Mouse (Mus musculus) thymus, postnatal 14 days (tissue): ENCODE data around the gene Ern1.
"Not testable (repeated sequence)": the region's sequence is repeated elsewhere in the genome, so short reads cannot be mapped to it uniquely, and the experiment has no call there.

Experiments used
- DNase-seq: peaks from one replicate; pipeline ENCODE4 v3.0.0; 2021

Ern1 gene

DNA sequence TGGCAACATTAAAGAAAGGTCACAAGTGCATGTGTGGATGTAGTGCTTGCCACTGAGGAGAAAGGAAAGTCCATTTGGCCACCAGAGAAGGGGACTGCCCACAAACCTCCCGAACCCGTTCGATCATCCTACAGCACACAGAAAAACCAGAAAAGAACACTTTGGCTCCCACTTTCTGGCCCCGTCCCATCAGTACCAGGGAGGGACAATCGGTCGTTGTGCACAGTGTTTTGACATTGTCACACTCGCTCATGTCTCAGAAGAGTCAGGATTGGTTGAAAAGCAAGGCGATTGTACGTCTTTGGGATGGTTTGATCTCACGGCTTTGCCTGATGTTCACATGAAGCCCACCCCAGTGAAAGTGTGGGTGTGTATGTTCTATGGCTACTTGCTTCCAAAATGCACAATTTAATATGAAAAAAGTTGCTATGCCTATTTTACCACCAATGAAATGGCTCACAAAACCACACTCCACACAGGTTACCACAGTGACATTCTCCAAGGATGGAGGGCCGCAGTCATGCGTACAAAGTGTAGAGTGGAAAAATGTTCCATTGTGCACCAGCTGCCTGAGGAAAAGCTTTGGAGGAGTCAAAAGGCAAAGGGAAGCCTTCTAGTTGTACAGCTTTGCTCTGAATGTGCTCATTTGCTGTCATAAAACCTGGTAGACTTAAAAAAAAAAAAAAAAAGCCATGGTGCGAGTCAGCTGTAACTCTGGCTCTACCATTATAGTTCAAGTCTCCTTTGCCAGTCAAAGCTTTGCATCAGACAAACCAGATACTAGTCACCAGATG is 15.2 kb upstream of the Ern1 start:
- no peak for DNase-seq

DNA sequence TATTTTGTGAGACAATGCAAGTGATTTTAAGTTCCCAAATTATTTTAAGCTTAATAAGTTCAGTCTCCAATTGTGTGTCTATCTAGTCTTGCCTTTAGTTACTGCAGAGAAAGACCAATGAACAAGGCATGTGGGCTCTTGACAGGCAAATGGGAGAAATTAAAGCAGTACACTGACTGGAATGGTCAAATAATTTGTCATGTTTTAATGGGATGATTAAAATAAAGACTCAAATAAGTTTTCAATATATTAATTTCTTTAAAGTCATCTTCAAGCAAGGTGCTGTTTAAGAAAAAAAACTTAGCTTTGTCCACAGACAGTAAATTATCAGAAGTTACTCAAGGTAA is 14.5 kb upstream of the Ern1 start:
- no peak for DNase-seq

DNA sequence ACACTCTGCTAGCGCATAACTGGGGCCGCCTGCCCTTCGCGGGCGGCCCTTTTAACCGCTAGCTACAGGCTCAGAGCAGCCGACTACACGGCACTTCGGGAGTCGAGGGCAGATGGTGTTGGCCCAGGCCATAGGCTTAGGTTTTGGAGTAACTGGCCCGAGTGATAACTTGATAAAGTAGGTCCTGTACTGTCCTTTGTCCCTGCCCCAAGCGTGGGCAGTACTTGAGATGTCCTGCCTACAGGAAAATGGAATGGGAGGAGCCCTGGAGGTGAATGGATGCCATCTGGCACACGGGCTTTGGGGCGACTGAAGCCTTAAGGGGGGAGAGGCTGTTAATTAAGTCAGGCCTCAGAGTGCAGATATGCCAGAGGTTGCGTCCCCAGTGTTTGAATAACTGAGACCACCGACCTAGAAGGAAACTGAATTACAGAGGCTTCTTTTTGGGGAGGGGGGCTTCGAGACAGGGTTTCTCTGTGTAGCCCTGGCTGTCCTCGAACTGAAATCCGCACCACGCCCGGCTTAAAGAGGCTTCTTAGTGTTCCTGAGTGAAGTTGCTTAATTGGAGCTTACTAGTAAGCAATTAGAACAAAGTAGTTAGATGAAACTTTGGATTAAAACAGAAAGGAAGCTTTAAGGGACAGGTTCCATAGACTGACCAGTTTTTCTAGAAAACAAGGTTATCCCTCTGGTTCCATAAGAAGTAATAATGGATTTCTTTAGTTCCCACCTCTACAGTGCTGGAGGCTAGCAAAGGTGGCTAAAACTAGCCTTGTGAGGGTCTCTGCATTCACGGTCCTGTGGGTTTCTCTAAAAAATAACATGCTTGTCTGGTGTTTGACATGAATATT is 13.9 kb upstream of the Ern1 start:
- DNase-seq, result peak; percentile 56

DNA sequence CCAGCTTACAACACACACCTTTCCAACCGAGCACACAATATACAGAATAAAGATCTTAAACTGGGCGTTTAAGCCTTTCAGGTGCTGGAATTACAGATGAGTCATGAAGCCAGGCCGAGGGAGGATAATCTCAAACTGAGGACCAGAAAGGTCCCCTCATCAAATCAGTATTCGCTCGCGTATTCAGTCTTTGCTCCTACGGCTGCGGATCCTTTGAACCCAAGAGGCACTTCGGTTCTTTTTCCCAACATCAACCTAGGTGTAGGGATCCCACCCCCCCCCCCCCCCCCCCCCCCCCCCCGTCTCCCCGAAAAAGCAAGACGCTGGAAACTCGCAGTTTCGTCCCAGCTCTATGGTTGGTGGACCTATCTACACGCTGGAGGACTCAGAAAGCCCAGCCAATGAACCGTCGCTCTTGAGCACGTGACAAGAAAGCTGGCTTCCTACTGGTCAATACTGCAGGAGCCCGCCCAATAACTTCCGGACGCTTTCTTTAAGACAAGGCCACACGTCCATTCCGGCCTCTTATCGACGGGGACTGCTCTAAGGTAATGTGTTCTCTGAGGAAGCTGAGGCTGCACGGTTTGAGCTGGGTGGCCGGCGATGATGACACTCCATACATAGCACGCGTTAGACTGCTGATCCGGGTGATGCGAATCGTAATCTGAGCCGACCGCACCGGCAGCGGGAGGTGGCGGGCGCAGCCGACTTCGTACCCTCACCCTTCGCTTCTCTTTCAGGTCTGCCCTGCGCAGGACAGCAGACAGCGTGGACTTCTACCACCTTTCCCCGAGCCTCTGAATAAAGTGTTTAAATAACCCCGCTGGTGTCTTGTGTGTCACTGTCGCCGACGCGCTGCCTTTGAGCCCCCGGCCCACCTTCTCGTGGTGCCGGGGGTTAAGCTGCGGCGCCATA is 13.0 kb upstream of the Ern1 start:
- peak; percentile 92 for DNase-seq

DNA sequence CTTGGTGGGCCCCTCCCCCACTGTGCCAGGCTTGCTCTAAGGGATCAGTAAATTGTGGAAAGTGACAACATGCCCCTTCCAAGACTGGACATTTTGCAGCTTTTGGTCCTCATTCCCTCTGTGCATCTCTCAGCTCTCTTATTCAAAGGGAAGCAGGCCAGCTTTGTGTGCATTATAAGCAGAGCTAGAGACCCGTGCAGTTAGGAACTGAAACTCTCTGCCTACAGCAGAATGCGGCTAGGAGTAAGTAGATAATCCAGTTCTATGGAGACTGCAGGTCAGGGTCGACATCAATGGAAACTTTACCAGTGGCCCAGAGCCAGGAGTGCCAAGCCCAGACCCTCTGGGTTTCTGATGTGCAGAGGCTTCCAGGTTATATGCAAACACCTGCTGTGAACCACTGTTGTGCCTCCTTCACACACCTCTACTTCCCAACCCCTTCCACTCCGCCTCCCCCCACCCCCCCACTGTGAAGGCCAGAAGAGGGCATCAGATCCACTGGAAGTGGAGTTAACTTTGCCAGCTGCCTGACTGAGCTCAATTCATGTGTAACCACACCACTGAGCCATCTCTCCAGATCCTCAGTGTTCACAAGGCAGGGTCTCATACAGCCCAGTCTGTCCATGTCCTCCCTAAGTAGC is 11.2 kb upstream of the Ern1 start:
- no peak for DNase-seq

DNA sequence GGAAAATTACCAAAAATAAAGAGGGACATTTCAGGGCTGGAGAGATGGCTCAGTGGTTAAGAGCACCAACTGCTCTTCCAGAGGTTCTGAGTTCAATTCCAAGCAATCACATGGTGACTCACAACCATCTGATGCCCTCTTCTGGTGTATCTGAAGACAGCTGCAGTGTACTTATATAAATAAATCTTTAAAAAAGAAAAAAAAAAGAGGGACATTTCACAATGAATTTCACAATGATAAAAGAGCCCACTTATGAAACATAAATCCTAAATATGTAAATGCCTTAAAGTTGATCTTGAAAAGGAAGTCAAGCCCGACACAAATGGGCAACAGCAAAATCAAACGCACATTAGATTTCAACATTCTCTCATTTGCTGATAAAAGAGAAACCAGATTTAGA is 10.3 kb upstream of the Ern1 start:
- DNase-seq, result no peak

DNA sequence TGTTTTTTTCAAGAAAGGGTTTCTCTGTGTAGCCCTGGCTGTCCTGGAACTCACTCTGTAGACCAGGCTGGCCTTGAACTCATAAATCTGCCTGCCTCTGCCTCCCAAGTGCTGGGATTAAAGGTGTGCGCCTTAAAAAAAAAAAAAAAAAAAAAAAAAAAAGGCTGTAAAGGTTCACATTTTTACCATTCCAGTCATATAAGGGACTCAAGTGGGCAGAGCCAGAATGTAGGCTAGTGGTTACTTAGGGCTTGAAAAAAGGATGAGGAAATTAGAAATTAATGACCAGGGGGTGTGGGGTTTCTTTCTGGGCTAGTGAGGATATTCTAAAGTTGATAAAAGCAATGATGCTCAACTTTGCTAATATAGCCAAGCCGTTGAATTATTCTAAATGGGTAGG is 9.4 kb upstream of the Ern1 start:
- not testable (repeated sequence) for DNase-seq

DNA sequence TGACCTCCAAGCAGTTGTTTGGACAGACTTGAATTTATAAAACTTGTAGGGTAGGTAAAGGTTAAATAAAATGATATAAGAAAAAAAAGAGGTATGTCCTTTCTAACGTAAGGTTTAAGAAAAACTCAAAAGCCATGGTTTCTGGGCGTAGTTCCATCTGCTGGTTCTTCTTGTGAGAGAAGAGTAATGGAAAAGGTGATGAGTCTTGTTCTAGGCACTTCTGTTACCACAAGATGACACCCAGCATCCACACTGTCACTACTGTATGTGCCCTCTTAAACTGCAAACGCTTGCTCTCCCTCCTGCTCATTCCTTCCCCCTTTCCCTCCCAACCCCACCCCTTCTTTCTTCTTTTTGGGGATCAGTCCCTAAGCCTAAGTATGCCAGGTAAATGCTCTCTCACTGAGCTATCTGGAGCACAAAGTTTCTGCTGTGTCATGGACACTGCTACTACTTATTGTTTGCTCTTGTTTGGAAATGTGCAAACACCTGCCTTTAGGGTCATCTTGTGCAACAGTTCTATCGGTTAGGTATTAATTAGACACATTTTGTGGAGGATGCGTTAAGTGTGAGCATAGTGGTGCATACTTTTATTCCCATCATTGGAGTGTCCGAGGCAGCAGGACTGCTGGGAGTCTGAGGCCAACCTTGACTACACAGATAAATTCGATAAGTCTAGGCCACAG is 5.5 kb upstream of the Ern1 start:
- DNase-seq, result no peak

DNA sequence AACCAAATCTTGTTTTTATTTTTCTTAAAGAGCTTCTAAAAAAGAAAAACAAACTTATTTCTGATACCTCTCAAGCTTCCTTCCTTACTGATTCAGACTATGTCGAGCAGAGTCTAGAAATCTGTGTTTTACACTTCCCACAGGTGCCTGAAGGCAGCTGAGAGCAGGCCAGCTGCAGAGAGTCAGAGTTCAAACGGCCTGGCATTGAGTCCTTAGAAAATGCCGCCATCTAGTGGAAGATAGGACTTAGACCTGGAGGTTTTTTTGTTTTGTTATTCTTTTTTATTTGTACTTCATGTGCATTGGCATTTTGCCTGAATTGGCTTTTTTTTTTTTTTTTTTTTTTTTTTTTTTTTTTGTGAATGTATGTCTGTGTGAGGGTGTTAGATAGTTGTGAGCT is 3.7 kb upstream of the Ern1 start:
- peak; percentile 76 for DNase-seq

DNA sequence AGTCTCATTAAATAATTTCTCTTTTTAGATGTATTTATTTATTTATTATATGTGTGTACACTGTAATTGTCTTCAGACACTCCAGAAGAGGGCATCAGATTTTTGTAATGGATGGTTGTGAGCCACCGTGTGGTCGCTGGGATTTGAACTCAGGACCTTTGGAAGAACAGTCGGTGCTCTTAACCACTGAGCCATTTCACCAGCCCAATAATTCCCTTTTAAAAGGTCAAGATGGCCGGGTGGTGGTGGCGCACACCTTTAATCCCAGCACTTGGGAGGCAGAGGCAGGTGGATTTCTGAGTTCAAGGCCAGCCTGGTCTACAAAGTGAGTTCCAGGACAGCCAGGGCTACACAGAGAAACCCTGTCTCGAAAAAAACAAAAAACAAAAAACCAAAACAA is 2.9 kb upstream of the Ern1 start:
- DNase-seq, result not testable (repeated sequence)

DNA sequence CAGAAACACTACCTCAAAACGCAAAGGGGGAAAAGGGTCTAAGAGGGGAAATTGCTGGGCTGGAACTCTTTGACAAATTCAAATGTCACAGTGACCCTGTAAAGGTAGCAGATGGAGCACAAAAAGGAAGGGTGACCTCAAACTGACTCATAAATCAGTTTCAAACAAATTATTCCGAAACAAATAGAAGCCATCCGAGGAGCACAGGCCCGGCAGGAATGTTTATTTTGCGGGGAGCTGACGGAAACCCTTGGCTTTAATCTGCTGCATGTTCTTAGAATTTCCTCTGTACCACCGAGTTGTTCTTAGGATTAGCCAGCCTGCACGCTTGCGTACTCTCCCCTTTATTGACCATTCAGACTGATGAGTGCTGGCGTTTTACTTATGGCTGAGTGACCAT is 2.4 kb upstream of the Ern1 start:
- no peak for DNase-seq

DNA sequence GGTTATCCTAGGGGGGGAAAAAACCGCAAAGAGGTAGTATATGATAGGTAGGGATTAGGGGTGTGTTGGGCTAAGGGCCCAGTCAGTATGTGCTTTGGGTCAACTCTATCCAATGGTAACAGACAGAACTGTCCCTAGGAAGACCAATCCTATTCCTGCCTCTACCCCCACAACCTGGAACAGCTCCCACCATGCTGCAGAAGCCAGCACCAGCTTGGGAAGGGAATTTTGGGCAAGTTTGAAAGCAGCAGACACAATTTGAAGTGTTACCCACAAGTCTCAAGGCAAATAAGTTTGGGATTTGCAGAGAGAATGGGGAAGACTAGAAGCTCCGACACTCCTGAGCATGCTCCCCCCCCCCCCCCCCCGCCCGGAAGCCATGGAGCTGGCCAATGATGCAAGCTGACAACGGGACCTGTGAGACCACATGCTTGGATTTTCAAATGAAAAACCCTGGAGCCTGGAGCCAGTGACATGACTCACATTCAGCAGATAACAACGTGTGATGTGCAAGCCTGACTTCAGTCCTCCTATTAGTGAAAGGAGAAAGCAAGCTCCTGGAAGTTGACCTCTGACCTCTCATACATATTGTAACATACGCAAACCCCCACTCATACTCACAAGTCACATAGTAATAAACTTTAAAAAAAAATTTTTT is 1.5 kb upstream of the Ern1 start:
- no peak for DNase-seq

DNA sequence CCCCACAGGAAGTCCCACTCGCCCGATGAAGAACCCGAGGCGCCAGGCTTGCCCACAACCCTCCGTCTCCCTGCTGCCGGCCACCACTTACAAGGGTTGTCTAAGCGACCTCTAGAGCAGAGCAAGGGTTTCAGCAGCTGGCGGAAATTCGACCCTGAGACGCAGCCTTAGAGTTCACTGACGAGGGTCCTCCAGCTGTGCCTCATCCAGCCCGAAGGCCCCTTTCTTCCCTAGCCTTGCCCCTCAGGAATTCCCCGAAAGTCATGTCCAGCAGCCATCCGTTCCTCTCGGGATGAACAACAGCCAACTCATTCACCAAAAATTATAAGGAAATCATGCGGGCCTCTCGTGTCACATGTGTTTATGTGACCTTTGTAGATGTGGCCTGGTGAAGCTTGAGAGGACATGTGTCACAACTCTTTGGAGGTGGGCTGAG is 492 bp upstream of the Ern1 start:
- DNase-seq, result no peak

DNA sequence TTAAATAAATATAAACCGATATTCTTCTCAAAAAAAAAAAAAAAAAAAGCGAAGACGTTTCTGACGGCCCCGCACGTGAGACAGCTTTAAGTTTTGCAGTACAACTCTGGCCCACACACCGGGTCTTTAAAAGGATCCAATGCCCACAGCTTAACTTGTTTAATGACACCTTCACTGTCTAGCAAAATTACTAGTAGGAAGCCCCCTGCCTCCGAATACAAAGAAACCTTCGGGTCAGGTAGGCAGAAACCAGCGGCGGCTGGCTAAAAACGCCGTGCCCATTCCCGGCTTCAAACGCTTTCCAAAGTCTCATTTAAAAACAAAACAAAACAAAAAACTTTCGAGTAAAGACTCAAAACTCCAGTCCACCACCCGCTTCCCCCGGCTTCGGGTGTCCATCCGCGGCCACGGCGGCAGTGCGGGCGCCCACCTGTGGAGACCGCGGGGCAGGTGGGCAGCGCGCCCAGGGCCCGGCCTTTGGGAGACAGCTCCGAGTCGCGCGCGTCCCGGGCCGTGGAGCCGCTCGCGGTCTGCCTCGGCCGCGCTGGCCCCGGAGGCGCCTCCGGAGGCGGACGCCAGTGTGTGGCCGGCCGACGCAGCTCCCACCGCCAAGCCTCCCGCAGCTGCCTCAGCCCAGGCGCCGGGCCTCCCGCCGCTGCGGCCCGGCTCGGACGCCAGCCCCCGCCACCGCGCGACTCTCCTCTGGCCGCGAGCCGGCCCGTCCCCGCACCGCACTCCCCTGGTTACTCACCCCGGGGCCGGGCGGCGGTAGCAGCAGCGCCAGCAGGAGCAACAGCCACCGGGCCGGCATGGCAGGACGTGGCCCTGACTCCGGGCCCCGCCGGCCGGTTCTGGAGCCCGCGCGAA is 553 bp downstream of the Ern1 start:
- DNase-seq, result peak; percentile 30

DNA sequence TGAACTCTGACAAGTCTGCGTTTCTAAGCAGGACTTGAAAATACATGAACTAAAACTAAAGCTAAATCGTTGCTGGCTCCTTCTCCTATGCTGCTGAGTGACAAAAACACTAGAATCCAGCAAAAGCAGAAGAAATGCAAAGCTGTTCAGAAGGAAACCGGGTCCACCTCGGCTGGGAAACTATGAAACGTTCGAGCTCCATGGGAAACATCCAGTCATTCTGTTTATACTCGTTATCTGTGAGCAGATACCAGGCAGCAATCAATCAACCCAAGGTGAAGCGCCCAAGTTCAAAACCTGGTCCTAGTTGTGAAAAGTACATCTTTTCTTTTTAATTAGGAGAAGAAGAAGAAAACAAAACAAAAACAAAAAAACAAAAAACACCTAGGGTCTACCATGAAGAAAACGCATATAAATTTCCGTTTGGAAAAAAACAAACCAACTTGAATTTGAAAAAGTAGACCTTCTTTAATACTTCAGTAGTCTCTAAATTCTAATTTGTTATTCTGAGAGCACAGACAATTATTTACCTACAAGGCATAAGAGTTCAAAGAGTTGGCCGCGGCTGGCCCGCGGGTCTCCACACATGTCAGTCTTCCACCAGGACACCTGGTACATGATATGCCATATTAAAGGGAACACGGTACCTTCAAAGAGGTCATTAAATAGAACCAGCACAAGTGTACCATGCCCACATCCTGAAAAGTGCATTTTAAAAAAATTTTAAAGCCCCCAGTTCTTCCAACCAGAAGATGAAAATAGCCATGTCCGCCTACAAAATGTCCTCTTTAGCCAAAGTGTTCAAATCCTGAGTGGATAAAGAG is 1.4 kb downstream of the Ern1 start:
- DNase-seq, result no peak

DNA sequence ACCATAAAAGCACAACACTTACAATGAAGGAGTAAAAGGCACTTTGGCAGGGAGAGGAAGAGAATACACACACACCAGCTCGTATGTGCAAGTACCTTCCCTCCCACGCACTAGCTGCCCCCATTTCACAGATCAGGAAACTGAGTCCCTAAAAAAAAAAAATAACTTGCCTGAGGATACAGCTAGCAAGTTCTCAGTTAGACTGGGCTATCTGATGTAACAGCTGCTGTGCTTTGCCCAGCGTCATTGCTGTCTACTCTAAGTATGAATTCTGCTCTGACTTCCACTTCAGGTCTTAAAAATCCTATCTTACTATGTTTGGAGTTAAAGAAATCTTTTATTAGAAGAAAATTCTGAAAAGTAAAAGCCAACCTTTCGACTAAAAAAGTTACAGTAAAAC is 2.0 kb downstream of the Ern1 start:
- DNase-seq, result no peak

DNA sequence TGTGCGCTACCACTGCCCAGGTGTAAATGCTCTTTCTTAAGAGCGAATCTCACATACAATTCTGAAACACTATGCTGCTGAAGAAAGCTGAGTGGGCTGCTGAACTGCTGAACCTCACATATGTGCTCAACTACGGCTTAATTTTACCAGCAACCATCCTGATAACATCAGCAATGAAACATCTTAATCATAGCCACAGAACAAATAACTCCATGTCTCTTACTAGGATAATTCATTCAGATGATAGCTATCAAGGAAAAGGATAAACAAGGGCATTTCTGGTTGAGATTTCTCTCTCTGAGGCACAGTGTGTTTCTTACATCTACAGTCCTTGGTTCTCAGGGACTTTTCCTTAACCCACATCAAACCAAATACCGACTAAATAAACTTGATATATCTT is 2.8 kb downstream of the Ern1 start:
- no peak for DNase-seq

DNA sequence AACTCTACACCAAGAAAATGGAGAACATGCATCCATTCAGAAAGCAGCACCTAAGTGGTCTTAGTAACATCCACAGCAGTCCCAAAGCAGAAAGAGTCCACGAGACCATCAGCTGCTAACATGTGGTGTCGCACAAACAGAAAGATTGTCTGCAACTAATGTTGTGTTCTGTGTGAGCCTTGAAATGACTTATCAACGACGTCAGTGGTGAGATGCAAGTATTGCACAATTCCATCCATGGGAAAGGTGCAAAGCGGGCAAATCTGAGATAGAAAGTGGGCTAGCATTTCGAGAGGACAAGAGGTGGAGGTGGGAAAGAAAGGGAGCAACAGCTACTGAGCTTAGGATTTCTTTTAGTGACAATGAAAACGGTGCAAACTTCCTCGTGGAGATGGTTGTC is 4.8 kb downstream of the Ern1 start:
- DNase-seq, result no peak

DNA sequence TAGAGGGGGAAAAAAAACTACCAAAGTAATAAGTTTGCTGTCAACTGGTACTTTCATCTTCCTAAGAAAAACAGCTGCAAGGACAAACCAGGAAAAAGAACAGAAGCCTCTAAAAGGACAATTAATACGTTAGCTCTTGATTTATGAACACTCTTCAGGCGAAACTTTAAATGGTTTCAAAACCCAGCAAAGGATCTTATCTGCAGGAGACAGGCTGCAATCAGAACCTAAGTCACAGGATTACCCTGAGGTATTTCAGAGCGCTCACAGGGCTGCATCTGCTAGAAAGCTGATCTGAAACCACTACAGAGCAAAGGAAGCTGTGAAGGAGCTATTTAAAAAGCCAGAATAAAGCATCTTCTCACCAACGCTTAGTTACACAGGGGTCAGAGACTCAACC is 6.0 kb downstream of the Ern1 start:
- no peak for DNase-seq

DNA sequence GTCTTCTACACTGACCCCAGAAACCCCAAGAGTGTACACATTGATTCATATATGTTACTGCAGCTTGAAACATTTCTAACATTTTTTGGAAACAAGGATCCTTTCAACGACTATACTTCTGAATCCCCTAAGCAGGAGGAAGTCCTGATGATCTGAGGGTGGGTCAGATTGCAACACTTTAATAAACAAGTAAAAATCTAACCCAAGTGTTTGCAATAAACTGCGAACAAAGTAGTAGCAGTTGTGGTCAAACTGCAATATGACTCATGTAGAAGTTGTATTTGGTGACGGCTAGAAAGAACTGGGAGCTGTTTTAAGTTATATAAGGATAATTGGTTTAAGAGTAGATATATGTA is 7.1 kb downstream of the Ern1 start:
- DNase-seq, result no peak
